Mouse (Mus musculus): ENCODE results near the gene Wdpcp. TPM values are rescaled to one million over a fixed set of nuclear protein-coding genes. Genes with fewer than 3 reads are reported as not detected.

Gene Wdpcp
- polyA plus RNA-seq, 1 experiment: 7.9 TPM

GRCm38 (mm10) chr11:21638341-21638740, 66.3 kb downstream of the Wdpcp start:
- Histone ChIP-seq H3K4me3 (ENCODE audit: insufficient read depth, low read length) (no peak overlapping the region), H3K4me1 (ENCODE audit: control insufficient read depth, insufficient read depth, low read length) (no peaks in the 10 kb centered on the region), H3K27ac (ENCODE audit: insufficient read depth, low read depth, low read length) (no peak overlapping the region)
- no peak for TF ChIP-seq POLR2A (IDR thresholded peaks at IDR 0.05; ENCODE audit: borderline replicate concordance, low read depth, low read length)
- TF ChIP-seq CTCF (IDR thresholded peaks at IDR 0.05; ENCODE audit: low read depth, low read length): no peak

GRCm38 (mm10) chr11:21639534-21639933, 67.5 kb downstream of the Wdpcp start:
- Histone ChIP-seq H3K4me3 (ENCODE audit: insufficient read depth, low read length) (no peak overlapping the region), H3K27ac (ENCODE audit: insufficient read depth, low read depth, low read length) (no peak overlapping the region), H3K4me1 (ENCODE audit: control insufficient read depth, insufficient read depth, low read length) (no peaks in the 10 kb centered on the region)
- no peak for TF ChIP-seq CTCF (IDR thresholded peaks at IDR 0.05; ENCODE audit: low read depth, low read length)
- no peak for TF ChIP-seq POLR2A (IDR thresholded peaks at IDR 0.05; ENCODE audit: borderline replicate concordance, low read depth, low read length)

GRCm38 (mm10) chr11:21644231-21644630, 72.2 kb downstream of the Wdpcp start:
- TF ChIP-seq POLR2A (IDR thresholded peaks at IDR 0.05; ENCODE audit: borderline replicate concordance, low read depth, low read length): no peak
- TF ChIP-seq CTCF (IDR thresholded peaks at IDR 0.05; ENCODE audit: low read depth, low read length): no peak
- H3K4me3 ChIP-seq (ENCODE audit: insufficient read depth, low read length): no peak overlapping the region
- H3K27ac ChIP-seq (ENCODE audit: insufficient read depth, low read depth, low read length): no peak overlapping the region
- H3K4me1 ChIP-seq (ENCODE audit: control insufficient read depth, insufficient read depth, low read length): no peaks in the 10 kb centered on the region

GRCm38 (mm10) chr11:21646136-21646535, 74.1 kb downstream of the Wdpcp start:
- TF ChIP-seq CTCF (IDR thresholded peaks at IDR 0.05; ENCODE audit: low read depth, low read length) (no peak), POLR2A (IDR thresholded peaks at IDR 0.05; ENCODE audit: borderline replicate concordance, low read depth, low read length) (no peak)
- H3K4me1 ChIP-seq (ENCODE audit: control insufficient read depth, insufficient read depth, low read length): no peaks in the 10 kb centered on the region
- H3K27ac ChIP-seq (ENCODE audit: insufficient read depth, low read depth, low read length): no peak overlapping the region
- no peak overlapping the region for H3K4me3 ChIP-seq (ENCODE audit: insufficient read depth, low read length)

GRCm38 (mm10) chr11:21658985-21659384, 87.0 kb downstream of the Wdpcp start:
- no peak for TF ChIP-seq CTCF (IDR thresholded peaks at IDR 0.05; ENCODE audit: low read depth, low read length)
- TF ChIP-seq POLR2A (IDR thresholded peaks at IDR 0.05; ENCODE audit: borderline replicate concordance, low read depth, low read length): no peak
- H3K27ac ChIP-seq (ENCODE audit: insufficient read depth, low read depth, low read length): no peak overlapping the region
- no peaks in the 10 kb centered on the region for H3K4me1 ChIP-seq (ENCODE audit: control insufficient read depth, insufficient read depth, low read length)
- H3K4me3 ChIP-seq (ENCODE audit: insufficient read depth, low read length): no peak overlapping the region

GRCm38 (mm10) chr11:21677034-21677433, 105.0 kb downstream of the Wdpcp start:
- TF ChIP-seq POLR2A (IDR thresholded peaks at IDR 0.05; ENCODE audit: borderline replicate concordance, low read depth, low read length): no peak
- TF ChIP-seq CTCF (IDR thresholded peaks at IDR 0.05; ENCODE audit: low read depth, low read length): no peak
- H3K4me1 ChIP-seq (ENCODE audit: control insufficient read depth, insufficient read depth, low read length): no peaks in the 10 kb centered on the region

DNA sequence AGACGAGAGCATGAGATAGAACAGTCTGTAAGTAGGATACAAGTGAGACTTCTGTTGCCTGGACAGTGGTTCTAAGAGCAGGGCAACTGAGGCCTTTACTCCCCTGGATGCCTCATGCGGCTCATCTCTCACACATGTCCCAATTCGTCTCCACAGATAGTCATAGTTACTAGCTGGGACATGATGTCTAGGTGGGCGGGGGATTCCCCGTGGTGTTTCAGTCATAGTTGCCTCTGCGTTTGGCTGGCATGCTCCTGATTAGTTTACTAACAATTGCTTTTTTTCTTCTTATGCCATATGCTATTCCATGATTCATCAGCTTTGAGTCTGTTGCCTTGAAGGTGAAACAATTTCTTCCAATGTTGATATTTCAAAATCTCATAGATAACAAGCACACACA, 116.4 kb downstream of the Wdpcp start:
- Histone ChIP-seq H3K4me1 (ENCODE audit: control insufficient read depth, insufficient read depth, low read length) (no peaks in the 10 kb centered on the region), H3K4me3 (ENCODE audit: insufficient read depth, low read length) (no peak overlapping the region), H3K27ac (ENCODE audit: insufficient read depth, low read depth, low read length) (no peak overlapping the region)
- TF ChIP-seq CTCF (IDR thresholded peaks at IDR 0.05; ENCODE audit: low read depth, low read length) (no peak), POLR2A (IDR thresholded peaks at IDR 0.05; ENCODE audit: borderline replicate concordance, low read depth, low read length) (no peak)

More at GRCm38 (mm10) chr11:21677034-21677433, 105.0 kb downstream of the Wdpcp start:
- Histone ChIP-seq H3K4me3 (ENCODE audit: insufficient read depth, low read length) (no peak overlapping the region), H3K27ac (ENCODE audit: insufficient read depth, low read depth, low read length) (no peak overlapping the region)

DNA sequence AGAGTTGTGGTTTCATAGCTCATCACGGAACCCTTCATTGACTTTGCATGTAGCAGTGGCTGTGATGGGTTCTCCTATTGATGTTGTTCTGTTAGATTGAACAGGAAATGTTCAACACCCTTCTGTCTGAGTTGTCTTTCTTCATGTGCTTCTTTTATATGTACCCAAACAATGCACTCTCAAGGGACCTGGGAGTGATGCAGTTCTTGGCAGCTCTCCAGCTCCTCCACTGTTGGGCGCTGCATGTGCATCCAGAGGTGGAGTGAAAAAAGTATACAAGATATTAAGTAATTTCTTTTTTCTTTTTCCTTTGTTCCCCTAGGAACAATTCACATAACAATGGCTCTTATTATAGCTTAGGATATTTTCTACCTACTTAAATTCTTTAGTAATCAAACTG, 118.7 kb downstream of the Wdpcp start:
- no peaks in the 10 kb centered on the region for H3K4me1 ChIP-seq (ENCODE audit: control insufficient read depth, insufficient read depth, low read length)
- TF ChIP-seq POLR2A (IDR thresholded peaks at IDR 0.05; ENCODE audit: borderline replicate concordance, low read depth, low read length): no peak
- no peak for TF ChIP-seq CTCF (IDR thresholded peaks at IDR 0.05; ENCODE audit: low read depth, low read length)
- H3K4me3 ChIP-seq (ENCODE audit: insufficient read depth, low read length): no peak overlapping the region
- H3K27ac ChIP-seq (ENCODE audit: insufficient read depth, low read depth, low read length): no peak overlapping the region

- no peak for TF ChIP-seq CTCF (IDR thresholded peaks at IDR 0.05; ENCODE audit: low read depth, low read length)
- no peak for TF ChIP-seq POLR2A (IDR thresholded peaks at IDR 0.05; ENCODE audit: borderline replicate concordance, low read depth, low read length)
- Histone ChIP-seq H3K4me1 (ENCODE audit: control insufficient read depth, insufficient read depth, low read length) (no peaks in the 10 kb centered on the region), H3K4me3 (ENCODE audit: insufficient read depth, low read length) (no peak overlapping the region), H3K27ac (ENCODE audit: insufficient read depth, low read depth, low read length) (no peak overlapping the region)
Measured at GRCm38 (mm10) chr11:21694087-21694486, 122.1 kb downstream of the Wdpcp start.

DNA sequence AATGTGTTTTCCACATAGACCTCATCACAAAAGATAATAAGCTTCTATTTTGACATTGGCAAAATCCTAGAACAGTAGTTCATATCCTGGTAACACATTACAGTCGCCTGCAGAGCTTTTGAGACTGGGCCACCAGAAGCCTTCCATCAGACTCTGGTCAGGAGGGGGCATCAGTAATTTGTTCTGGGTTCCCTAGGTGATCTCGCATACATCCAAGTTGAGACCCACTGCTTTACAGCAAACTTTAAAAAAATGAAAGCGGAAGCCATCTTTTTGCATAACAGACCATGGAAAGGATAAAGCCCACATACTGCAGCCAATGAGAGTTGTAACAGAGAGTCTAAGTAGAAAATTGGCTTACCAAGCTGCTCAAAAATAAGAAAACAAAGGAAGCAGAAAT, 125.6 kb downstream of the Wdpcp start:
- Histone ChIP-seq H3K4me3 (ENCODE audit: insufficient read depth, low read length) (no peak overlapping the region), H3K4me1 (ENCODE audit: control insufficient read depth, insufficient read depth, low read length) (no peaks in the 10 kb centered on the region), H3K27ac (ENCODE audit: insufficient read depth, low read depth, low read length) (no peak overlapping the region)
- TF ChIP-seq POLR2A (IDR thresholded peaks at IDR 0.05; ENCODE audit: borderline replicate concordance, low read depth, low read length): no peak
- TF ChIP-seq CTCF (IDR thresholded peaks at IDR 0.05; ENCODE audit: low read depth, low read length): no peak

DNA sequence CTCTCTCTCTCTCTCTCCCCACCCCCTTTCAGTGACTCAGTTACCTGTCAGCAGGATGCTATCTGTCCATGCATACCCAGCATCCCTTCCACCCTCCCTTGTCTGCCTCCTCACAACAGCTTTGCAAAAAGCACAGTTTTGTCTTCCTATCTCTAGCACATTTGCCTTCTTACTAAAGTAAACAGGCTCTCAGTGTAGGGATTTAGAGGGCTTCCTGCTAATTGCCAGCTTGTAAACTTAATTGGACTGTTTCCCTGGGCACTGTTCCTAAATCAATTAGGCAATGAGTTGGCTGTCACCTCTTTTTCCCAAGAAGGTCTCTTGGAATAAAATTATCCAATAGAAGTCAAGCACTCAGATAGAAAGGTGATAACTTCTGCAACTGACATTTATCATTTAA, 141.5 kb downstream of the Wdpcp start:
- Histone ChIP-seq H3K4me1 (ENCODE audit: control insufficient read depth, insufficient read depth, low read length) (no peaks in the 10 kb centered on the region), H3K4me3 (ENCODE audit: insufficient read depth, low read length) (no peak overlapping the region), H3K27ac (ENCODE audit: insufficient read depth, low read depth, low read length) (no peak overlapping the region)
- TF ChIP-seq CTCF (IDR thresholded peaks at IDR 0.05; ENCODE audit: low read depth, low read length) (no peak), POLR2A (IDR thresholded peaks at IDR 0.05; ENCODE audit: borderline replicate concordance, low read depth, low read length) (no peak)

All from bone marrow macrophage, adult 2 months (primary cell).